Mouse (Mus musculus): ENCODE data around the gene Atl3. TPM values are rescaled to one million over a fixed set of nuclear protein-coding genes. Genes with fewer than 3 reads are reported as not detected.
A peak's percentile ranks its signal among the peaks of the same experiment; 100 is the strongest.

Gene Atl3
- polyA plus RNA-seq, 1 experiment from 2014 or later: 8.5 TPM

- Histone ChIP-seq H3K36me3 (replicated peaks) (peaks cover 25% of the 10 kb centered on the region), H3K27me3 (replicated peaks; ENCODE audit: low read depth, poor library complexity, severe bottlenecking) (no peaks in the 10 kb centered on the region), H3K9me3 (no peaks in the 10 kb centered on the region), H3K4me1 (peaks cover 5% of the 10 kb centered on the region; the same call in 1 of the 2 replicates), H3K27ac (replicated peaks) (no peak overlapping the region), H3K4me3 (no peak overlapping the region)
- 71% methylated on average over 4 of the region's 4 CpGs for WGBS
- no peak for DNase-seq (ENCODE audit: low spot score)
Observed at GRCm38 (mm10) chr19:7508026-7508425, 14.2 kb downstream of the Atl3 start.

- Histone ChIP-seq H3K4me1 (peaks cover 5% of the 10 kb centered on the region; the same call in 1 of the 2 replicates), H3K36me3 (replicated peaks) (peaks cover 37% of the 10 kb centered on the region), H3K4me3 (no peak overlapping the region), H3K9me3 (no peaks in the 10 kb centered on the region), H3K27me3 (replicated peaks; ENCODE audit: low read depth, poor library complexity, severe bottlenecking) (no peaks in the 10 kb centered on the region), H3K27ac (replicated peaks) (no peak overlapping the region)
- 86% methylated on average over 1 of the region's 1 CpGs for WGBS
- DNase-seq (ENCODE audit: low spot score): no peak
Observed at GRCm38 (mm10) chr19:7516437-7516836, 22.6 kb downstream of the Atl3 start.

- Histone ChIP-seq H3K27me3 (replicated peaks; ENCODE audit: low read depth, poor library complexity, severe bottlenecking) (no peaks in the 10 kb centered on the region), H3K4me1 (no peaks in the 10 kb centered on the region), H3K27ac (replicated peaks) (no peak overlapping the region), H3K36me3 (replicated peaks) (peaks cover 62% of the 10 kb centered on the region), H3K4me3 (no peak overlapping the region), H3K9me3 (no peaks in the 10 kb centered on the region)
- DNase-seq (ENCODE audit: low spot score): no peak
- WGBS: 91% methylated on average over 3 of the region's 3 CpGs
Observed at GRCm38 (mm10) chr19:7521619-7522018, 27.8 kb downstream of the Atl3 start.

- DNase-seq (ENCODE audit: low spot score): no peak
- Histone ChIP-seq H3K4me1 (no peaks in the 10 kb centered on the region), H3K9me3 (no peaks in the 10 kb centered on the region), H3K27ac (replicated peaks) (no peak overlapping the region), H3K4me3 (no peak overlapping the region), H3K36me3 (replicated peaks) (peaks cover 52% of the 10 kb centered on the region), H3K27me3 (replicated peaks; ENCODE audit: low read depth, poor library complexity, severe bottlenecking) (no peaks in the 10 kb centered on the region)
- WGBS: 96% methylated on average over 2 of the region's 2 CpGs
Observed at GRCm38 (mm10) chr19:7522856-7523255, 29.0 kb downstream of the Atl3 start.

- no peaks in the 10 kb centered on the region for H3K9me3 ChIP-seq
- WGBS: 89% methylated on average over 1 of the region's 1 CpGs
- H3K4me1 ChIP-seq: no peaks in the 10 kb centered on the region
- H3K4me3 ChIP-seq: no peak overlapping the region
- DNase-seq (ENCODE audit: low spot score): no peak
- H3K36me3 ChIP-seq (replicated peaks): peaks cover 50% of the 10 kb centered on the region
- no peak overlapping the region for H3K27ac ChIP-seq (replicated peaks)
- no peaks in the 10 kb centered on the region for H3K27me3 ChIP-seq (replicated peaks; ENCODE audit: low read depth, poor library complexity, severe bottlenecking)
Observed at GRCm38 (mm10) chr19:7523292-7523691, 29.5 kb downstream of the Atl3 start.

GRCm38 (mm10) chr19:7523781-7524180 is 29.9 kb downstream of the Atl3 start:
- Histone ChIP-seq H3K9me3 (no peaks in the 10 kb centered on the region), H3K27me3 (replicated peaks; ENCODE audit: low read depth, poor library complexity, severe bottlenecking) (no peaks in the 10 kb centered on the region), H3K4me1 (no peaks in the 10 kb centered on the region), H3K36me3 (replicated peaks) (peaks cover 45% of the 10 kb centered on the region), H3K4me3 (no peak overlapping the region), H3K27ac (replicated peaks) (no peak overlapping the region)
- no peak for DNase-seq (ENCODE audit: low spot score)

GRCm38 (mm10) chr19:7524879-7525278 is 31.0 kb downstream of the Atl3 start:
- Histone ChIP-seq H3K27me3 (replicated peaks; ENCODE audit: low read depth, poor library complexity, severe bottlenecking) (no peaks in the 10 kb centered on the region), H3K4me3 (no peak overlapping the region), H3K36me3 (replicated peaks) (peaks cover 45% of the 10 kb centered on the region), H3K9me3 (no peaks in the 10 kb centered on the region), H3K4me1 (no peaks in the 10 kb centered on the region), H3K27ac (replicated peaks) (no peak overlapping the region)
- WGBS: 80% methylated on average over 3 of the region's 3 CpGs
- DNase-seq (ENCODE audit: low spot score): no peak

- 61% methylated on average over 7 of the region's 7 CpGs for WGBS
- Histone ChIP-seq H3K4me3 (no peak overlapping the region), H3K9me3 (no peaks in the 10 kb centered on the region), H3K27me3 (replicated peaks; ENCODE audit: low read depth, poor library complexity, severe bottlenecking) (no peaks in the 10 kb centered on the region), H3K27ac (replicated peaks) (no peak overlapping the region), H3K36me3 (replicated peaks) (peaks cover 50% of the 10 kb centered on the region), H3K4me1 (no peaks in the 10 kb centered on the region)
- peak; percentile 62 for DNase-seq (ENCODE audit: low spot score)
Observed at GRCm38 (mm10) chr19:7528639-7529428, 35.0 kb downstream of the Atl3 start.

- 92% methylated on average over 5 of the region's 5 CpGs for WGBS
- peaks cover 46% of the 10 kb centered on the region for H3K36me3 ChIP-seq (replicated peaks)
- no peak for DNase-seq (ENCODE audit: low spot score)
Observed at GRCm38 (mm10) chr19:7531906-7532305, 38.1 kb downstream of the Atl3 start.

GRCm38 (mm10) chr19:7533891-7534290 is 40.1 kb downstream of the Atl3 start:
- peaks cover 49% of the 10 kb centered on the region for H3K36me3 ChIP-seq (replicated peaks)
- no peaks in the 10 kb centered on the region for H3K4me1 ChIP-seq
- H3K27ac ChIP-seq (replicated peaks): no peak overlapping the region
- H3K27me3 ChIP-seq (replicated peaks; ENCODE audit: low read depth, poor library complexity, severe bottlenecking): no peaks in the 10 kb centered on the region
- WGBS: 93% methylated on average over 5 of the region's 5 CpGs
- H3K9me3 ChIP-seq: no peaks in the 10 kb centered on the region
- no peak for DNase-seq (ENCODE audit: low spot score)
- H3K4me3 ChIP-seq: no peak overlapping the region

More at GRCm38 (mm10) chr19:7531906-7532305, 38.1 kb downstream of the Atl3 start:
- no peaks in the 10 kb centered on the region for H3K4me1 ChIP-seq
- no peak overlapping the region for H3K4me3 ChIP-seq
- no peaks in the 10 kb centered on the region for H3K27me3 ChIP-seq (replicated peaks; ENCODE audit: low read depth, poor library complexity, severe bottlenecking)
- no peak overlapping the region for H3K27ac ChIP-seq (replicated peaks)
- no peaks in the 10 kb centered on the region for H3K9me3 ChIP-seq

- Histone ChIP-seq H3K9me3 (peaks cover 3% of the 10 kb centered on the region; the same call in 1 of the 2 replicates), H3K4me1 (no peaks in the 10 kb centered on the region), H3K4me3 (no peak overlapping the region), H3K27me3 (replicated peaks; ENCODE audit: low read depth, poor library complexity, severe bottlenecking) (0 out of 2 replicates have a peak, but pooled peaks cover 3% of the 10 kb centered on the region), H3K36me3 (replicated peaks) (no peaks in the 10 kb centered on the region), H3K27ac (replicated peaks) (no peak overlapping the region)
- DNase-seq (ENCODE audit: low spot score): no peak
- WGBS: 89% methylated on average over 3 of the region's 3 CpGs
Observed at GRCm38 (mm10) chr19:7548924-7549323, 55.1 kb downstream of the Atl3 start.

- Histone ChIP-seq H3K36me3 (replicated peaks) (no peaks in the 10 kb centered on the region), H3K27ac (replicated peaks) (no peak overlapping the region), H3K4me1 (no peaks in the 10 kb centered on the region), H3K4me3 (no peak overlapping the region), H3K9me3 (no peaks in the 10 kb centered on the region), H3K27me3 (replicated peaks; ENCODE audit: low read depth, poor library complexity, severe bottlenecking) (peaks cover 8% of the 10 kb centered on the region)
- no peak for DNase-seq (ENCODE audit: low spot score)
- 57% methylated on average over 4 of the region's 4 CpGs for WGBS
Observed at GRCm38 (mm10) chr19:7551550-7552300, 57.9 kb downstream of the Atl3 start.

GRCm38 (mm10) chr19:7552301-7552673 is 58.4 kb downstream of the Atl3 start:
- Histone ChIP-seq H3K9me3 (no peaks in the 10 kb centered on the region), H3K36me3 (replicated peaks) (no peaks in the 10 kb centered on the region), H3K4me1 (peaks cover 3% of the 10 kb centered on the region), H3K27ac (replicated peaks) (no peak overlapping the region), H3K27me3 (replicated peaks; ENCODE audit: low read depth, poor library complexity, severe bottlenecking) (peaks cover 8% of the 10 kb centered on the region), H3K4me3 (no peak overlapping the region)
- WGBS: 79% methylated on average over 2 of the region's 2 CpGs
- DNase-seq (ENCODE audit: low spot score): no peak
